Mouse (Mus musculus) MEL (cell line): ENCODE data around the gene Pms1.

Source experiments
- CHD2 ChIP-seq: IDR thresholded peaks from 2 replicates; pipeline ENCODE4 v1.6.1; 2011; ENCODE audit warnings: low read length, improper control_type of control experiment
- CTCF ChIP-seq, 3 experiments: IDR thresholded peaks in 2 of 3; conservative IDR thresholded peaks in 1 of 3; 2 replicates each; pipeline ENCODE4 v1.5.1; 2011 to 2012; ENCODE audit warnings: low read length in 3 of 3, low read depth in 2 of 3, mild to moderate bottlenecking in 2 of 3, improper control_type of control experiment in 1 of 3, inconsistent platforms in 1 of 3, mixed read lengths in 1 of 3, moderate library complexity in 1 of 3; ENCODE audit not compliant: control insufficient read depth in 1 of 3, insufficient read depth in 1 of 3, poor library complexity in 1 of 3, severe bottlenecking in 1 of 3
- POLR2A ChIP-seq, 2 experiments: IDR thresholded peaks; 2 replicates each; pipeline ENCODE4 v1.6.1; 2011 to 2012; ENCODE audit warnings: low read length in 2 of 2, mild to moderate bottlenecking in 2 of 2, control low read depth in 1 of 2, improper control_type of control experiment in 1 of 2, low read depth in 1 of 2, moderate library complexity in 1 of 2; ENCODE audit not compliant: control insufficient read depth in 1 of 2, insufficient read depth in 1 of 2, poor library complexity in 1 of 2
- UBTF ChIP-seq: IDR thresholded peaks from 2 replicates; pipeline ENCODE4 v1.6.1; 2012; ENCODE audit warnings: low read depth, mild to moderate bottlenecking, inconsistent platforms, low read length, improper control_type of control experiment, moderate library complexity, borderline replicate concordance; ENCODE audit not compliant: insufficient read depth
- ZKSCAN1 ChIP-seq: IDR thresholded peaks from 2 replicates; pipeline ENCODE4 v1.6.1; 2012; ENCODE audit warnings: low read depth, mild to moderate bottlenecking, inconsistent platforms, low read length, improper control_type of control experiment, moderate library complexity

- no peak for TF ChIP-seq POLR2A (IDR thresholded peaks at IDR 0.05; ENCODE audit: control insufficient read depth in 1 of 2, insufficient read depth in 1 of 2, low read depth in 1 of 2, low read length in 2 of 2, poor library complexity in 1 of 2)
- no peak for TF ChIP-seq UBTF
- TF ChIP-seq CTCF (IDR thresholded peaks at IDR 0.05 in 2 of 3, conservative IDR thresholded peaks at IDR 0.05 in 1 of 3; ENCODE audit: control insufficient read depth in 1 of 3, insufficient read depth in 1 of 3, low read depth in 2 of 3, low read length in 3 of 3, poor library complexity in 1 of 3, severe bottlenecking in 1 of 3) = no peak
- TF ChIP-seq CHD2 = no peak
- TF ChIP-seq ZKSCAN1 = no peak
Observed at GRCm38 (mm10) chr1:53187536-53187935, 109.3 kb downstream of the Pms1 start, which contains the start of gene 1700019A02Rik.
